Mouse (Mus musculus): ENCODE data around the gene Gm9507.
A peak's percentile ranks its signal among the peaks of the same experiment; 100 is the strongest.
"Not testable (repeated sequence)": the region's sequence is repeated elsewhere in the genome, so short reads cannot be mapped to it uniquely, and the experiment has no call there.

The Gm9507 gene

DNA sequence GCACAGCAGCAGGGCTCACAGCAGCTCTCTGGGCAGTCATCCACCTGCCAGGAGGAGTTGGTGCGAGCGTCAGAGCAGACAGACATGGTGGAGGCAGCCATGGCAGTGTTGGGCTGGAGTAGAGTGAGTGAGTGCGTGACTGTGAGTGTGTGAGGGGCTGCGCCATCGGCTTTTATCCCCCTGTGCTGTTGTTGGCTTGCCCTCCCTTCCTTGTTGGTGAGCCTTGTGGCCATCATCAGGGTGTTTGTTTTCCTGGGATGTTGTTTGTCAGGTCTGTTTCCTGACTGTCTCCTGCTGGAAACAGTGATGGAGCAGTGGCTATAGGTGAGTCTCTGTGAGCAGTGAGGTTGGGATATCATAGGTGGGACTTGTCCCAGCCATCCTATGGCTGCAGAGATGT is at the start of gene Gm9507:
Gene Gm9507 (minus strand): TSS at position 101 of the 400 bp plus-strand sequence.
- no peak for DNase-seq

DNA sequence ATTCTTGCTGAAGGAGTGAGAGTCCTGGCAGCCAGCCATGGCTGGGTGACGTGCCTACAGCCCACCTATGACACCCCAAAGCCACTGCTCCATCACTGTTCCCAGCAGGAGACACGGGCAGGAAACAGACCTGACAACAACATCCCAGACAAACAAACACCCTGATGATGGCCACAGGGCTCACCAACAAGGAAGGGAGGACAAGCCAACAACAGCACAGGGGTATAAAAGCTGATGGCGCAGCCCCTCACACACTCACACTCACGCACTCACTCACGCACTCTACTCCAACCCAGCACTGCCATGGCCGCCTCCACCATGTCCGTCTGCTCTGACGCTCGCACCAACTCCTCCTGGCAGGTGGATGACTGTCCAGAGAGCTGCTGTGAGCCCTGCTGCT is 40.9 kb upstream of the Gm9507 start, which contains the start of gene Gm10318:
Gene Gm10318 (plus strand): TSS at position 301 of the 400 bp plus-strand sequence.
- no peak for DNase-seq

DNA sequence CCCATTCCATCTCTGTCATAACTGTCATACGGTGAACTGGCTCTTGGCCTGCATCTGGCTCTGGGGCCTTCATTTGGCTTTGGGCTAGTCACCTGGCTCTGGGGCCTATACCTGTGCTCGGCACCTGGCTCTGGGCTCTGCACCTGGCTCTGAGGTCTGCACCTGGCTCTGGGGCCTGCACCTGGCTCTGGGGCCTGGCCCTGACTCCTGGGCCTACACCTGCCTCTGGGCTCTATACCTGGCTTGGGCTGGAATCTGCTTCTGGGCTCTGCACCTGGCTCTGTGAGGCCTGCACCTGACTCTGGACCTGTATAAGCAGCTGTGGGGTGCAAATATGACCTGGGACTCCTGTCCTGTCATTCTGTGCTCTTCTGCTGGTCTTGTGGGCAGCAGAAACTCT is 35.9 kb upstream of the Gm9507 start:
- no peak for DNase-seq

DNA sequence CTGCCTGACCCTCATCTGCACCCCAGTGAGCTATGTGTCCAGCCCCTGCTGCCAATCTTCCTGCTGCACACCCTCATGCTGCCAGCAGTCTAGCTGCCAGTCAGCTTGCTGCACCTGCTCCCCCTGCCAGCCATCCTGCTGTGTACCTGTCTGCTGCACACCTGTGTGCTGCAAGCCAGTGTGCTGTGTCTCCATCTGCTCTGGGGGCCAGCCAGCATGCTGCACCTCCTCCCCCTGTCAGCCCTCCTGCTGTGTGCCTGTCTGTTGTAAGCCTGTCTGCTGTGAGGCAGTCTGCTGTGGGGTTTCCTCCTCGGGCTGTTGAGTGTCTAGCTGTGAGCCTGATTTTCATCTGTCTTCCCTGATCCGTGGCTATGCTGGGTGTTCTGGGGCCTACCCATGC is 35.3 kb upstream of the Gm9507 start:
- peak; percentile 58 for DNase-seq

DNA sequence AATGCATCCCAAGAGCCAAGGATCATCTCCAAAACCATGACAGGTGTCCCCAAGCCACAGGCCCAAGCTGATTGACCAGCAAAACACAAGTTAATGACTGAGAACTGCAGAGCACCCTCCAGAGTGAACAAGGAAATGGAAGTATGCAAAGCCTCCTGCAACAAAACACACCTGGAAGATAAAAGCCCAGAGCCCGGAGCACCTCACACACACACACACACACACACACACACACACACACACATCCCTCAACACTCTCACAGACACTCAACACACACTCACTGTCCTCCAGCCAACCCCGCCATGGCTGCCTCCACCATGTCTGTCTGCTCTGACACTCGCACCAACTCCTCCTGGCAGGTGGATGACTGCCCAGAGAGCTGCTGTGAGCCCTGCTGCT is 34.9 kb upstream of the Gm9507 start, which contains the start of gene Gm36176:
Gene Gm36176 (plus strand): TSS at position 301 of the 400 bp plus-strand sequence.
- no peak for DNase-seq

DNA sequence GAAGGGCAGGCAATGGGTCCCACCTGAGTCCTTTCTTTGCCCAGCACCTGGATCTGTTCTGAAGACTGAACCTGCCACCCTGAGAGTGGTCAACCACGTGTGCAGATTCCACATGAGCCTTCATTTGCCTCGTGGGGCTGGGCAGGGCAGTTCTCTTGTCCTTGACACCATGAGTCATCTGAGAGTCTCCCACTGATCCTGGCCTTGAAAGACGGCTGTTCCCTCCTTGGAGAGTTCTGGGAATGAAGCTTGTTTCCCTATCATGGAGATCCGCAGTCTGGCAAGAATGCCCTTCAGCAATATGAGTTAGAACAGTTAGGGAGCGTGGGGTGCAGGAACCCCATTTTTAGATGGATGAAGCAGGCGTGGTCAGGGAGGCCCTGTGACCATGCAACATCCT is 27.4 kb upstream of the Gm9507 start:
- DNase-seq = no peak

DNA sequence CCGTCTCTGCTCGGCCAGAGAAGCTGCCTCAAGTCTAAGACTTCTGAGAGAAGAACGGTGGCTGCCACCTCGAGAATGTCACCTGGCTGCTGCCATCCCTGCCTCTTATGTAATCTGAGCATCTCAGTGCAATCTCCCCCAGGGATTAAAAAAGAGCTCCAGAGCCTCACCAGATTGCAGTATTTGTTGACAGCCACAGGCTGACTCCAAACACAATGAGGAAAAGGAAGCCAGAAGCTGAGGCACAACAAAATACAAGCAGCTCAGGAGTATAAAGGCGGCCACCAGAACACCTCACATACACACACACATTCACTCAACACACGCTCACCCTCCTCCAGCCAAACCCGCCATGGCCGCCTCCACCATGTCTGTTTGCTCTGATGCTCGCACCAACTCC is 24.0 kb upstream of the Gm9507 start, which contains the start of gene Krtap10-10:
Gene Krtap10-10 (plus strand): TSS at position 301 of the 400 bp plus-strand sequence.
- DNase-seq = no peak

DNA sequence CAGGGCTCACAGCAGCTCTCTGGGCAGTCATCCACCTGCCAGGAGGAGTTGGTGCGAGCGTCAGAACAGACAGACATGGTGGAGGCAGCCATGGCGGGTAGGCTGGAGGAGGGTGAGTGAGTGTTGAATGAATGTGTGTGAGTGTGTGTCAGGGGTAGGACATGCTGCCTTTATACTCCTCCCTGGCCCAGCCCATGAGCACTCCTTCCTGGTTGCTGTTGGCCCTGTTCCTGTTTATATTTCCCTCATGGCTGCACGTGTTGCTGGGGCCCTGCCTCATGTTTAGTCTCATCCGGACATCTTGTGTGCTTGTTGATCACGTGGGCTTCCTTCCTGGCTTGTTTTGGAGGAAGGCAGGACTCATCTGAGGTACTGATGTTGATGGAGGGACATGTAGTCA is 15.3 kb upstream of the Gm9507 start, which contains the start of gene Krtap10-4:
Gene Krtap10-4 (minus strand): TSS at position 145 of the 400 bp plus-strand sequence.
- DNase-seq = no peak

DNA sequence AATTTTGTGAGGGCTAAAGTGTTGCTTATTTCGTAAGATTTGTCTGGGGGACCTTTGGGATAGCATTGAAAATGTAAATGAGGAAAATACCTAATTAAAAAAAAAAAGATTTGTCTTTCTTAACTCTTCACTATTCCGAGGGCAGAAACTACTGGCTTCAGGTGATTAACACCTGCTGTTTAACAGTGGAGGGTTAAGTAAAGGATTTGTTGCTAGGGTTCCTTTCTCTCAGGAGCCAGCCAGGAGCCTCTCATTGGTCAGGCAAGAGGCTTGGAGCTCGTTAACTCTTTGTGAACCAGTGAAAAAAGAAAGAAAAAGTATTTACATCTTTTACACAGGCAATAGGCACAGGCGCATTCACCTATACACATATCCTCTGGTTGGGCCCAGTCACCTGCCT is 7.6 kb upstream of the Gm9507 start:
- DNase-seq = no peak

DNA sequence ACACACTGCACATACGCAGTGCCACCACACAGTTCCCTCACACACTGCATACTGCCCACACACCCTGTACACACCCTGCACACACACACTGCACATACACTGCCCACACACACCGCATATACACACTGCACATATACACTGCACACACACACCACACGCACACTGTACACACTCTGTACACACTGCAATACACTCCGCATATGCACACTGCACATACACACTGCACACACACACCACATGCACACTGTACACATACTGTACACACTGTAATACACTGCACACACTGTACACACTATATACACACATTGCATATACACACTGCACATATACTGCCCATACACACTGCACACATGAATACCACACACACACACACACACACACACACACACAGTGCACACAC is 6.9 kb upstream of the Gm9507 start:
- DNase-seq = no peak

DNA sequence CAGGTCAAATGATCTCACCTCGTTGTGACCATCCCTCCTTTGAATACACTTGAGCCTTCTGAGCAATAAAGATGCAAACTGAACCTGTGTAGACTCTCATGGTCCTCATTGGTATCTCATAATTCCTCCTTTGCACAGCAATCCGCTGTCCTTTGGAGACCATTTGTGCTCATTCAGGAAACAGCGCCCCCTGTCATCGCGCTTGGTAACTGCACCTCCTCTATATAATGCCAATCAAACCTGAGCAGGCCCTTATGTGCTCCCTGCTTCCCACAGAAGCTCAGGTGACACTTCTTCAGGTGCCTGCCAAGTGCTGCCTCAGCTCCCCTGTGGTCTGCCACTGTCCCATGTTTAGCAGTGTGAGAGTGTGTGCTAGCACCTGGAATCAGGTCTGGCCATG is 3.9 kb upstream of the Gm9507 start:
- no peak for DNase-seq

DNA sequence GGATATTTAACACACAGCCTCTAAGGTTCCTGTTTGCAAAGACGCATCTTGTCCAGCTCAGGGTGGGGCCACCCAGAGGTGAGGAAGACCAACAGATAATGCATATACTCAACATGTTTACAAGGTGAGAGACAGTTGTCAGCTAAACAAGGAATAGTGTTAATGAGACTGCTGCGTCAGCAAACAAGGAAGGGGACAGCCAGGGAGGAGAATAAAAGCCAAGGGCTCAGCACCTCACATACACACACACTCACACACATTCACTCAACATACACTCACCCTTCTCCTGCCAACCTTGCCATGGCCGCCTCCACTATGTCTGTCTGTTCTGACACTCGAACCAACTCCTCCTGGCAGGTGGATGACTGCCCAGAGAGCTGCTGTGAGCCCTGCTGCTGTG is 2.7 kb upstream of the Gm9507 start, which contains the start of gene Gm2696:
Gene Gm2696 (plus strand): TSS at position 301 of the 400 bp plus-strand sequence.
- no peak for DNase-seq

DNA sequence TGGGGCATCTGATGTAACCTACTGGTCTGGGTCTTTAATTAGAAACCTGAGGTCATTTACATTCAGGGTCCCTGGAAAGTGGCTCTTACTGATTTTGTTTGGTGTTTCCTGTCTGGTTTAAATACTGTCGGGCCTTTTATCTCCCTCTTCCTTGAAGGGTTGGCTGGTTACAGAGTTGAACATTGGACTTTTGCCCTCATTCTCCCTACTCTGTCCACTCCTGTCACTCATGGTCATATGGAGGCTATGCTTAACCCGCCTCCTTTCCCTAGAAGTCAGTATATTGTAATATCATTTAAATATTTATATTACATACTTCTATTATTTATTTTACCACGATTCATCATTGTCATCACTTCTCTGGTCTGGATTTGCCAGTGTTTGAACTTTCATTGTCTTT is 7.5 kb downstream of the Gm9507 start:
- no peak for DNase-seq

DNA sequence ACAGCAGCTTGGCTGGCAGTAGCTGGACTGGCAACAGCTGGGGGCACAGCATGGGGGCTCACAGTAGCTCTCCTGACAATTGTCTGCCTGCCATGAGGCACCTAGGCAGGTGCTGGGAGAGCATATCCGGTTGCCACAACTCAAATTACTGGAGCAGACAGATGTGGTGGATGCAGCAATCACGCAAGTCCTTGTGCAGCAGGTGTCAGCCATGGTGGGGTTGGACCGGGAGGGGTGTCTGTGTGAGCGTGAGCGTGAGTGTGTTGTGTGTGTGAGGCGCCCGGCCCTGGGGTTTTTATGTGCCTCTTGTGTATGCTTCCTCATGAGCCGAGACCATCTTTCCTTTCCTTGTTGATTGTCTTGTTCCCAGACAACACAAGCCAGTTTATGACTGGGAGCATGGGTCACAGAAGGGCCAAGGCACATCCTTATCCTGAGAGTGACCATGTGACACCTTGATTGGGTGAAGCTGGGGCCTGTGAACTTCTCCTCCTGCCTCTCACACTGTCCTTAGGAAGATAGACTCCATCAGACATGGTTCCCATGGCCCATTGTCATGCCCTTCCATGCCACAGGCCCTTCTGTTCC is 12.6 kb downstream of the Gm9507 start, which contains the start of gene Gm19668:
Gene Gm19668 (minus strand): TSS at position 213 of the 588 bp plus-strand sequence.
- DNase-seq = no peak

DNA sequence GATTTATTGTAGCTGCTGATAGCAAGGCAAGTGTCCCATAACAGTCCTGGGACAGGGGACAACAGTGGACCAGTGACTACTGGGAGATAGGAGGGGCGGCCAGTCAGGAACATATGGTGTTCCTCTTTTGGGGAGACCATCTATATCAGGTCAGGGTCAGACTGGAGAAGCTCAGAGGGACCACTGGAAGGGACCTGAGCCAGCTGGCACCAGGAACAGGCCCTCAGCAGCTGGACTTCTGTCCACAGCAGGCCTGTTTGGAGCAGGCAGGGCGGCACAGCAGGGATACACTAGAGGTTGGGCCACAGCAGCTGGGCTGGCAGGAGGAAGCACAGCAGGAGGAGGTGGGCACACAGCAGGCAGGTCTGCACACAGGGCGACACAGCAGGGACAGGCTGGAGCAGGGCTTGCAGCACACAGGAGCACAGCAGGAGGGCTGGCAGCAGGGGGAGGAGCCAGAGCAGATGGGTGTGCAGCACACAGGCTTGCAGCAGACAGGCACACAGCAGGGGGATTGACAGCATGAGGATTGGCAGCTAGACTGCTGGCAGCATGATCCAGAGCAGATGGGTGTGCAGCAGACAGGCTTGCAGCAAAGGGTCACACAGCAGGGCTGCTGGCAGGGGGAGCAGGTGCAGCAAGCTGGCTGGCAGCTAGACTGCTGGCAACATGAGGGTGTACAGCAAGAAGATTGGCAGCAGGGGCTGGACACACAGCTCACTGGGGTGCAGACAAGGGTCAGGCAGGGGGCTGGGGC is 13.3 kb downstream of the Gm9507 start:
- DNase-seq = peak; percentile 49

DNA sequence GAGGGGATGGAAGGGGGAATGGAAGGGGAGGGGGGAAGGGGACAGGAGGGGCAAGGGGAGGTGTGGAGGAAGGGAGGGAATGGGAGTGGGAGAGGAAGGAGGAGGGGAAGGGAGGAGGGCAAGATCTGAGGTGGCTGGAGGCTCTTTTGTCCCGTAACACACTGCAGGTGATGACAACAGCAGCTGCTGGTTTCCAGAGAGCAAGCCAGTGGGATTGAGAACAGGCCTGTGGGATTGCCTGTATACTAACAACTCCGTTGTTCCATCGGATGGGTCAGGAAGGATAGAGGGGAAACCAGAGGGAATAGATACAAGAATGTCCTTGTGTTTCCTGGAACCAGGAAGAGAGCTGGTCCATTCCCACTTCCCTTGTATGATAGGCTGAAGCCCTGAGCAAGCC is 14.0 kb downstream of the Gm9507 start:
- DNase-seq = no peak

DNA sequence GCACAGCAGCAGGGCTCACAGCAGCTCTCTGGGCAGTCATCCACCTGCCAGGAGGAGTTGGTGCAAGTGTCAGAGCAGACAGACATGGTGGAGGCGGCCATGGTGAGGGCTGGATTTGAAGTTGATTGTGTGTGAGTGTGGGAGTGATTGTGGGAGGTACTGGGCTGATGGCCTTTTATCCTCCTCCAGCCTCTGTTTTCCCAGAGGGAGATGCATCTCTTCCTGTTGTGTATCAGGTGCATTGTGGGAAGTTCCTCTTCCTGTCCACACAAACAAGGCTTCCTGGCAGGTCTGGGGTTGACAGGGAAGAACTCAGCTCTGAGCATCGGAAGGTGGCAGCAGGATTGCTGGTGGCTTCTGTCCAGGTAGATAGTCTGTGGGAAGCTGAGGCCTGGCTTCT is 16.7 kb downstream of the Gm9507 start, which contains the start of gene Gm9639:
Gene Gm9639 (minus strand): TSS at position 101 of the 400 bp plus-strand sequence.
- no peak for DNase-seq

DNA sequence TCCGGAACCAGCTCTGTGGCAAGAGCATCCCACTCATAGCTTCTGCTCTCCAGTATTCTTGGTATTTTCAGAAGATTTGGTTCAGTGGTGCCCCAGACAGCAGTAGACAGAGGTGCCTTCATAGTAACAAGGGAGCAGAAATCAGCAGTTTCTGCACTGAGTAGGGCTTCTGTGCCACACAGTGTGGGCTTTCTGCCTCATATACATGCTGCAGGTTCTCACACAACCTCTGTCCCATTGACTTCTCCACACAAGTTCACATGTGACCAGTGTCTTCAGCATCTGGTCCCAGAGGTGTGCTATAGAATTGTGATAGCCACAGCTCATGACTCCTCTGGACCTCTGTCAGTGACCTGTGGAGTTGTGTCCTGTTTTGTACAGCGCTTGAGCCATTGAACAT is 23.0 kb downstream of the Gm9507 start:
- no peak for DNase-seq

DNA sequence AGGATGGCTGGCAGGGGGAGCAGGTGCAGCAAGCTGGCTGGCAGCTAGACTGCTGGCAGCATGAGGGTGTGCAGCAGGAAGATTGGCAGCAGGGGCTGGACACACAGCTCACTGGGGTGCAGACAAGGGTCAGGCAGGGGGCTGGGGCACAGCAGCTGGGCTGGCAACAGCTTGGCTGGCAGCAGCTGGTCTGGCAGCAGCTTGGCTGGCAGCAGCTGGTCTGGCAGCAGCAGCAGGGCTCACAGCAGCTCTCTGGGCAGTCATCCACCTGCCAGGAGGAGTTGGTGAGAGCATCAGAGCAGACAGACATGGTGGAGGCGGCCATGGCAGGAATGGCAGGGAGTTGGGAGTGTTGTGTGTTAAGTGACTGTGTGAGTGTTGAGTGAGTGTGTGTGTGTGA is 23.8 kb downstream of the Gm9507 start, which contains the start of gene Gm7137:
Gene Gm7137 (minus strand): TSS at position 325 of the 400 bp plus-strand sequence.
- DNase-seq = not testable (repeated sequence)

DNA sequence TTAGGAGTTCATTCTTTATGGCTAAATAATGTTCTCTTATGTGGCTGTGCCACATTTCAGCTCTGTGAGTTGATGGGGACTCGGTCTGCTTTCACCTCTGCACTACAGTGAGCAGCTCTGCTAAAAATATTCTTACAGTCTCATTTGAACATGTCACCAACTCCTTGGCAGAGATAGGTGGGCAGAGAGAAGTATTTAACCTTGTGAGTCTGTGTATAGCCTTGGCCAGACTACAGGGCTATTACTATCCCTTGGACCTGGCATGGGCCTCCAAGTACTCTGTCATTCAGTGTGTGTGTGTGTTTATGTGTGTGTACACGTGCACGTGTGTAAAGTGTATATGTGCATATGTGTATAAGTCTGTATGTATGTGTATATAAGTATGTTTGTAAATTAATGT is 28.2 kb downstream of the Gm9507 start:
- DNase-seq = not testable (repeated sequence)

DNA sequence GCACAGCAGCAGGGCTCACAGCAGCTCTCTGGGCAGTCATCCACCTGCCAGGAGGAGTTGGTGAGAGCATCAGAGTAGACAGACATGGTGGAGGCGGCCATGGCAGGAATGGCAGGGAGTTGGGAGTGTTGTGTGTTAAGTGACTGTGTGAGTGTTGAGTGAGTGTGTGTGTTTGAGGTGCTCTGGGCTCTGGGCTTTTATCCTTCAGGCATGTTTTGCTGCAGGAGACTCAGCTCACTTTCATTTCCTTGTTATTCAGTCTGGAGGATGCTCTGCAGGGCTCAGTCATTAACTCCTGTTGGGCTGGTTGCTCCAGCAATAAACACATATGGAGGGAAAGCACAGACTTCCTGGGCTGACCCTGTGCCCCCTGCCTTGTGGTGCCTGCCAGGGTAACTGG is 29.2 kb downstream of the Gm9507 start, which contains the start of gene Gm3250:
Gene Gm3250 (minus strand): TSS at position 101 of the 400 bp plus-strand sequence.
- DNase-seq = not testable (repeated sequence)

DNA sequence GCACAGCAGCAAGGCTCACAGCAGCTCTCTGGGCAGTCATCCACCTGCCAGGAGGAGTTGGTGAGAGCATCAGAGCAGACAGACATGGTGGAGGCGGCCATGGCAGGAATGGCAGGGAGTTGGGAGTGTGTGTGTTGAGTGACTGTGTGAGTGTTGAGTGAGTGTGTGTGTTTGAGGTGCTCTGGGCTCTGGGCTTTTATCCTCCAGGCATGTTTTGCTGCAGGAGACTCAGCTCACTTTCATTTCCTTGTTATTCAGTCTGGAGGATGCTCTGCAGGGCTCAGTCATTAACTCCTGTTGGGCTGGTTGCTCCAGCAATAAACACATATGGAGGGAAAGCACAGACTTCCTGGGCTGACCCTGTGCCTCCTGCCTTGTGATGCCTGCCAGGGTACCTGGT is 34.8 kb downstream of the Gm9507 start, which contains the start of gene Gm7138:
Gene Gm7138 (minus strand): TSS at position 101 of the 400 bp plus-strand sequence.
- DNase-seq = not testable (repeated sequence)

DNA sequence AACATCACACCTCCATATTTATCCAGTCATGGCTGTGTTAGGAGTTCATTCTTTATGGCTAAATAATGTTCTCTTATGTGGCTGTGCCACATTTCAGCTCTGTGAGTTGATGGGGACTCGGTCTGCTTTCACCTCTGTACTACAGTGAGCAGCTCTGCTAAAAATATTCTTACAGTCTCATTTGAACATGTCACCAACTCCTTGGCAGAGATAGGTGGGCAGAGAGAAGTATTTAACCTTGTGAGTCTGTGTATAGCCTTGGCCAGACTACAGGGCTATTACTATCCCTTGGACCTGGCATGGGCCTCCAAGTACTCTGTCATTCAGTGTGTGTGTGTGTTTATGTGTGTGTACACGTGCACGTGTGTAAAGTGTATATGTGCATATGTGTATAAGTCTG is 39.5 kb downstream of the Gm9507 start:
- not testable (repeated sequence) for DNase-seq

DNA sequence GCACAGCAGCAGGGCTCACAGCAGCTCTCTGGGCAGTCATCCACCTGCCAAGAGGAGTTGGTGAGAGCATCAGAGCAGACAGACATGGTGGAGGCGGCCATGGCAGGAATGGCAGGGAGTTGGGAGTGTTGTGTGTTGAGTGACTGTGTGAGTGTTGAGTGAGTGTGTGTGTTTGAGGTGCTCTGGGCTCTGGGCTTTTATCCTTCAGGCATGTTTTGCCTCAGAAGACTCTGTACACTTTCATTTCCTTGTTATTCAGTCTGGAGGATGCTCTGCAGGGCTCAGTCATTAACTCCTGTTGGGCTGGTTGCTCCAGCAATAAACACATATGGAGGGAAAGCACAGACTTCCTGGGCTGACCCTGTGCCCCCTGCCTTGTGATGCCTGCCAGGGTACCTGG is 40.4 kb downstream of the Gm9507 start, which contains the start of gene Gm3238:
Gene Gm3238 (minus strand): TSS at position 101 of the 400 bp plus-strand sequence.
- DNase-seq = not testable (repeated sequence)

Data from cerebellum, adult 9-11 months (tissue).